Mouse (Mus musculus) A20 (cell line): ENCODE measurements around the gene Serpina3n.
"Not testable (repeated sequence)": the region's sequence is repeated elsewhere in the genome, so short reads cannot be mapped to it uniquely, and the experiment has no call there.

Experiments used
- DNase-seq: peaks from one replicate; pipeline ENCODE4 v3.0.0-alpha.2; 2011; ENCODE audit warnings: low read depth, low spot score

The Serpina3n gene

DNA sequence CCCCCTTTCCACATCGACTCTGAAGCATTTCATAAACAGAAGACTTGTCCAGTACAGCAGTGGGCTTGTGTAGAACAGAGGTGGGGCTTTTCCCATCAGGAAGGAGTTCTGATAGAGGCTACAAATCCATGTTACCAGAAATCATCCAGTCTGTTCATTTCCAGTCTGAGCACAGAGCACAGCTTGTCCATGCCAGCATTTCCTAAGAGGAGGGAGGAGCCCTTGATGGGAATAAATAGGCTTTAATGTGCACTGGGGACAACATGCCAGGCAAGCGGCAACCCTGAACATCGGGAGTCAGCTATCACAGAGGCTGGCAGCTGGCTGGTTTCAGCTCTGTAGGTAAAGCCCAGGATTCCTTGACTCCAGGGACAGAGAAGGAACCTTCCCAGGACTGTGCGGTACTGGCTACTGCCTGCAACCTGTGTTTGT lies at the start of gene Serpina3n:
TSS of gene Serpina3n (plus strand) at position 276 of the 432 bp plus-strand sequence.
- DNase-seq: no peak

- DNase-seq: no peak
Measured at GRCm38 (mm10) chr12:104369986-104370385, 36.5 kb upstream of the Serpina3n start.

GRCm38 (mm10) chr12:104377179-104377578 lies 29.4 kb upstream of the Serpina3n start:
- not testable (repeated sequence) for DNase-seq

DNA sequence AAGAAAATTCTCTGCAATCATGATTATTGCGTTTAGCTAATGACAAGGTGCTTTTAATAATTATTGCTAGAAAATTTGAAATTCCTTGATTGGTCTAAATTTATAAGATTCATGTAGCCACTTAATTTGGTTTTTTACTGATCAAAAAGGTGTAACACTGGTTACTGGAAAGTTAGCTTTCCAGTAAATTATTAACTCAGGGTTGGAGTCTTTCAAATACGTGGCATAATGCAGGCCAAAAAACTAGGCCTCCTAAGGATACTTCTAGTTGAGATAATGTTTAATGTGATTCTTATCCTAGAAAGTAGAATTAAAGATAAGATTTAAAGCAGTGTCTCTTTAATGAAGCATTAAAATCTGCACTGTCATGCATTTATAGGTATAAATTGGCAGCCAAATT lies 28.2 kb upstream of the Serpina3n start:
- not testable (repeated sequence) for DNase-seq

GRCm38 (mm10) chr12:104378815-104379214 lies 27.7 kb upstream of the Serpina3n start:
- DNase-seq: not testable (repeated sequence)

GRCm38 (mm10) chr12:104379856-104380255 lies 26.7 kb upstream of the Serpina3n start:
- no peak for DNase-seq

GRCm38 (mm10) chr12:104381071-104381604 lies 25.4 kb upstream of the Serpina3n start:
- DNase-seq: not testable (repeated sequence)

- DNase-seq: not testable (repeated sequence)
Measured at GRCm38 (mm10) chr12:104385987-104386386, 20.5 kb upstream of the Serpina3n start.

GRCm38 (mm10) chr12:104386878-104387277 lies 19.7 kb upstream of the Serpina3n start:
- not testable (repeated sequence) for DNase-seq

GRCm38 (mm10) chr12:104388477-104388876 lies 18.1 kb upstream of the Serpina3n start:
- DNase-seq: no peak

DNA sequence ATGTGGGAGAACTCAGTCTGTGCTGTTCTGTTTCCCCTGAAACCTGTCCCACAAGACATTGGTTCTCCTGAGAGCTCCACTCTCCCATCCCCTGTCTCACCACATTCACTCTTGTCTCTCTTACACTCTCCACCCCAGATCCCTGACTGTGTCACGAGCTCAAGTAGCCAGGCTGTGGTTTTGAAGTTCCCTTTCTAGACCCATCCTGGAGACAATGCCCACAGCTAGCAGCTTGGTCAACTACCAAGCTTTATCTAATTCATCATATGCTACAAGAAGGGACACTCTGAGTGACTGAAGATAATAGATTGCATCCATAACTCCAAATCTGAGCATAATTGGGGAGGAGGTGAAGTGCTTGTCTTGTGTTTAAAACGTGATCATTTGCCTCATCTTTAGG lies 15.5 kb upstream of the Serpina3n start:
- DNase-seq: not testable (repeated sequence)

DNA sequence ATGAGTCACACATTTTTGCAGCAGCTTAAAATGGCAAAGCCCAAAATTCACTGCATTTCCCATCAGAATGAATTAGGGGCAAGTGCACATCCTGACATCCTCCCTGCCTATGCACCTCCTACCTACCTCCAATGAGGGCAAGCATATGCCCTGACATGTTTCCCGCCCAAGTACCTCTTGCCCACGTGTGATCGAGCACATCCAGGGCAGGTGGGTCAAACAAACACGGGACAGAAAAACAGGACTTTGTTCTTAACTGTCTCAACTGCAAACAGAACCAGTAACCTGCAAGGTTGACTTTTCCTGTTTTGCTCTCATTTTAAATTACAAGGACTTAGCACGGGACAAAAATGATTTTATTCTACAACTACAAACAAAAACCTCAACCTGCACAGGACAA lies 2.6 kb upstream of the Serpina3n start:
- DNase-seq: no peak

DNA sequence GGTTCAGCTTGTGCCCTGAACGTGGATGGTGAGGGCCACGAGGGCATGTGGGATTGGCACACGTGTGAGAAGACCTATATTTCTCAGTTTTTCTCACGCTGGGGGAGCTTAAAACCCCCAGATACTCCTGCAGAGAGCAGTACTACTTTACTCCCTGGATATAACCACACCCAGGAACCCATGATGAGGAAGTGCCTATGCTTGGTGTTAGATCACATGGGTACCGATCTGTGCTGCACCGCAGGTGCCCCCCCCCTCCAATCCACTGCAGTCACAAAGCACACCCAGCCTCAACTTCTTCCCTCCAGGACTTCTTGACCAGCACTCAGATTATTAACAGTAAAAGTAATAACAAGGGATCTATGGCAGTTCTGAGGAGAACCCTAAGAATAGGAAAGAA lies 6.0 kb downstream of the Serpina3n start:
- DNase-seq: no peak

DNA sequence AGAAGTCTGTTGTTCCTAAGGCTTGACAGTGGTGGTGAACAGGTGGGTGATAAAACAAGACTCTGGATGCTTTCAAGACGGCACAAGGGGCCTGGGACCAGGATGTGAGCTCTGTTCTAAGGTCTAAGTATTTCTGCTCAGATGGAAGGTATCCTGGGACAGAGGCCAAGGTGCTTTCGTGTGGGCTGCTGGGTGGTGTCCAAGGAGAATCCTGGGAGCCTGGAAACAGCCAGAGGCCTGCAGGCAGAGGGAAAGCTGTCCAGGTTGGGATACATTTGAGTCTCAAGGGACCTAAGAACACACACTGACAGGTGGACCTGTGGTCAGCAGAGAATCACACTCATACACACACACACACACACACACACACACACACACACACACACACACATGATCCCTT lies 8.0 kb downstream of the Serpina3n start:
- no peak for DNase-seq

- peak; percentile 7 for DNase-seq
Measured at GRCm38 (mm10) chr12:104415625-104416315, 9.2 kb downstream of the Serpina3n start.

DNA sequence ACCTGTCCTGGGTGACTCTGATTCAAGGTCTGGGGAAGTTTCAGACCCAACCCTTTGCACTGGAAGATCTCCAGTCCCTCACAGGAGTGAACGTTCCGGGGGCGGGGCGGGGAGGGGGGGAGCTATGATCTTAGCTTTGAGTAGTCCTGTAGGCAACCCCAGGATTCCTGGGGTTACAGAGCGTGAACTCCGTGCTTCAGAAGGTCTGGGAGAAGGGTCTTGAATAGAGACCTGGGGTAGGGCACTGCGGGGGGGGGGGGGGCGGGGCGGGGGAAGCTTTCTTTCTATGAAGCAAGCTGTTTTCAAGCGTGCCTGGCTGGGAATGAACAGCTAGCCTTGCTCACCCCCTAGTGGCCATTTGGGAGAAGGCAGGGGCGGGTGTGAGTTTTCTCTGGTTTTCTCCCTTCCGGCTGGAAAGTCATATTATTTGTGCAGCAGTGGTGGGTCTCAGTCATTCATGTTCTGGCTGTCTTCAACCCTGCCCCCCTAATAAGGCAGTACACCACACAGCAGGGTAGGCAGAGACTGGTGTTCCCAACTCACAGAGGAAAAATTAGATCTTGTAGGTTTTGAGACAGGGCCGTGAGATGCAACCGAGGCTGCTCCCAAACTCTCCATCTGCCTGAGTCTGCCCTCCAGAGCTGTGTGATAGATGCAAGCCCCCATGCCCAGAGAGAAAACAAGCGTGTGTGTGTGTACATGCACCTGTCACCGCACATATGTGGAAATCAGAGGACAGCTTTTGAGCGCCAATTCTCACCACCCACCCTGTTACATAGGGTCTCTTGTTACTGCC lies 12.0 kb downstream of the Serpina3n start:
- DNase-seq: peak; percentile 61

DNA sequence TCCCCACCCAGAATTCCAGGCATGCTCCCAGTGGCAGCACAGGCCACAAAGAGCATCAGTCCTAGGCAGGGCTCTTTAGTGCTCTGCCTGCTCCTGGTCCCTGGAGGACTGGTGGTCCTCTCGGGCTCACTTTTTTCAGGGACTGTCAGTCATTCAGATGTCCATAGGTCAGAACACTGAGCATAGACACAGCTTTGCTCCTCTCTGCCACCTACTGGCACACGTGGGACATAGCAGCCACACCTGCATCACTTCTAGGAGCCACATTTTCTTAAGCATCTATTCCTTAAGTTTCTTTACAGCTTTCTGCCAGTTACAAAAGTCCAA lies 12.6 kb downstream of the Serpina3n start:
- peak; percentile 42 for DNase-seq

DNA sequence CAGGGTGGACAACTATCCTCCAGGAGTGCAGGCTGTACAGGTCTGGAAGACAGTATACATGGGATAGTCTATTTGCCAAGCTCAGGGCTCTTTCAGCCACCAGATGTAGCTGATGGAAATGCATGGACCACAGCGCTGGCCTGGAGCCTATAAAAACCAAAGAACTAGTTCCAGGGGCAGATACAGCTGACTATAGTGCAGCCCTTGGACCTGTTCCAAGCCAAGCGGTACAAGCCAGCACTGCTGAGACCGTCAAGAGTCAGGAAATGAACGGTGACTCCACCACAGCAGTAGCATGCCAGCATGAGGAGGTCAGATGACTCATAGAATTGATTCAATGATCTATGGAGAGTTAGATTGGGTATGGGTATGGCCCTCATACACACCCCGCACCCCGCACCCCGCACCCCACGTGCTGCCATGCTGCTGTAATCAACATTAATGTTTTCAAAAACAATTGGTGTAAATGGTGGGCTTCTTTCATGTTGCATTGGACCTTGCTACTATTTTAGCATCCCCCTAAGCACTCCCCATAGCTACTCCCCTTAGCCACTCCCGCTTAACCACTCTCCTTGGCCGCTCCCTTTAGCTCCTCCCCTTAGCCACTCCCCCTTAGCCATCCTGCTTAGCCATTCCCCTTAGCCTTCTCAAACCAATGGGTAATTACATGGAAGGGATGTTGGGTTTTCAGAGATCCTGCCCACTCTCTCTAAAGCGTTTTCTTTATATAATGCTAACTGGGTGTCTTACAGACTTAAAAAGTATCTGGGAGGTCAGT lies 16.3 kb downstream of the Serpina3n start:
- no peak for DNase-seq

DNA sequence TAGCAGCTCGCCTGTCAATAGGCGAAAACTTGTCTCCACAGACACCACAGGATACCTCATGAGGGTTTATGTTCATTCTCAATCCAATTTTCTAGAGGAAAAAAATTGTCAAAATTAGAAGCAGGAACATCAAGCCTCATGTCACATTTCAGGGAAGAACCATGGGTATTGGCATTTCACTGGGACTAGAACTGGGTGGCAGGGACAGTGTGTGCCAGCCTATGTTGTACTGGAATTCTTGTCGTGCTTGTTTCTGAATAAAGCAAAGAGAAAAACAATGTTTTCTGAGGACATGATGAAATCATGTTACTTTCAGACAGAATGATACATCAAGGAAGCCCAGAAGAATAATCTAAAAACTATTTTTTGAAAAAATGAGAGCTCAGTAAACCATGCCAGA lies 19.1 kb downstream of the Serpina3n start:
- no peak for DNase-seq

GRCm38 (mm10) chr12:104426915-104427314 lies 20.4 kb downstream of the Serpina3n start:
- peak; percentile 59 for DNase-seq

DNA sequence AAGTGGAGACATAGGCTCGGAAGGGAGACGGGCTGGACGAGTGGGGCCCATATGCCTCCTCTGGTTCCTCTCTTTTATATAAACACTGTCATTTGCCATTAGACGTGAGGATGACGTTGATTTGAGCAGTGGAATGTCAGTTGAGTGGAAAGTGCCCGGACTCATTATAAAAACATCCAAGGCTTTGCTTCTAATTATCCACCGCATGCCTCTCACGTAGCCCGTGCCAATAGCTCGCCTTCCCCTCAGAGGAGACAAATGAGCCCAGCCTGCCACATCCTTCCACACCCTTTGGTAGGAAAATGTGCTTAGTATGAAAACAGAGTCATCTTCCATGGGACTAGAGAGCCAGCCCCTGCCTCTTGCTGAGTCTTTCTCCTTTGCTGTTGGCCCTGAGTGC lies 24.8 kb downstream of the Serpina3n start:
- DNase-seq: no peak

DNA sequence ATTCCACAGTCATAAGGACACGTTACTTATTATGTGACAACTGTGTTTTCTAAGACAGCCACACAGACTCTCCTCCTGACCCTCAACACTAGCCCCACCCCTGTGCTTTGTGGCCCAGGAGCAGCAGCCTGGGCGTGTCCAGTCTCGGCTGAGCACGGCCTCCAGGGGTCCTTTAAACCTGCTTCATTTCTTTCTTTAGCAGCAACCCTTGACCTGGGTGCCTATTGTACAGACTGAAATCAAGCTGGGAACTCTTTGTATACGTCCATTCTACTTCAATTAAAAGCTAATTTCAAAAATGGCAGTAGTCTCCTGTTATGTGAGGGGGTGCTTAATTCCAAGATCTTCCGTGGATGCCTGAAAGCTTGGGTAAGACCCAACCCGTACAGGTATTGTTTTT lies 26.7 kb downstream of the Serpina3n start:
- no peak for DNase-seq
